Mouse (Mus musculus) thymus, adult 2 months (tissue): ENCODE results near the gene Pik3r5.

Experiments used
- CTCF ChIP-seq: fragments of 200-500 bp; IDR thresholded peaks from 2 replicates; pipeline ENCODE4 v1.5.1; 2012; ENCODE audit warnings: mild to moderate bottlenecking, control low read depth, low read length, moderate library complexity, borderline replicate concordance; ENCODE audit not compliant: control insufficient read depth, poor library complexity, insufficient read depth; ENCODE audit errors: extremely low read depth
- POLR2A ChIP-seq: fragments of 200-500 bp; IDR thresholded peaks from 2 replicates; pipeline ENCODE4 v1.6.1; 2012; ENCODE audit warnings: mild to moderate bottlenecking, low read length, control low read depth, moderate library complexity; ENCODE audit not compliant: control insufficient read depth, poor library complexity, insufficient read depth; ENCODE audit errors: extremely low read depth

GRCm38 (mm10) chr11:68417831-68418230, 14.1 kb upstream of the Pik3r5 start:
- TF ChIP-seq CTCF (peak; percentile 97), POLR2A (no peak)
